Mouse (Mus musculus) CH12F3 (cell line): ENCODE results near the gene Aim2.

ENCODE experiments used
- in situ Hi-C: fragments of 300-500 bp; cut with MboI; formaldehyde crosslinking; loops from 2 replicates; pipeline ENCODE4 v1.14.3; 2020; ENCODE audit warnings: low sequenced_read_pairs

Gene Aim2

GRCm38 (mm10) chr1:173343934-173344333 lies 6.7 kb upstream of the Aim2 start:
- in situ Hi-C loops: no loop called here

GRCm38 (mm10) chr1:173345112-173345511 lies 5.6 kb upstream of the Aim2 start:
- in situ Hi-C loops: no loop called here

DNA sequence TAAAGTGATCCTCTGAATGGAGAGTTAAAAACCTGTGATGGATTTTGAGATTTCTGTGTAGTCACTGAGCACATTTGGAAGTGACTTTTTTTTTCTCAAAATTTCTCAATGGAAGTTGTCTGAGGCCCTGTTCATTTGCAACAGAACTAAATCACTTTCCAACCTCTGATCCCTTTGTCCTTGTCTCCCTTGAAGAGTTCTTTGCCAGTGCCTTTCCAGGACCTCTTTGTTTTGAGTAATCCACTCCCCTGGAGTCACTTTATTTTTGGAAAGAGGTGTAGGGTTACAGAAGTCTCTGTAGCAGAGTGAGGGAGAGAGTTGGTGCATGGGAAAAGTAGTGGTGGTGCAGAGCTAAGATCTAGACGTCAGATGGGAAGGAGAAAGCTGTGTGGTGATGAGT lies 2.2 kb upstream of the Aim2 start:
- in situ Hi-C loops: no loop called here

GRCm38 (mm10) chr1:173349192-173349591 lies 1.5 kb upstream of the Aim2 start:
- in situ Hi-C loops: no loop called here

DNA sequence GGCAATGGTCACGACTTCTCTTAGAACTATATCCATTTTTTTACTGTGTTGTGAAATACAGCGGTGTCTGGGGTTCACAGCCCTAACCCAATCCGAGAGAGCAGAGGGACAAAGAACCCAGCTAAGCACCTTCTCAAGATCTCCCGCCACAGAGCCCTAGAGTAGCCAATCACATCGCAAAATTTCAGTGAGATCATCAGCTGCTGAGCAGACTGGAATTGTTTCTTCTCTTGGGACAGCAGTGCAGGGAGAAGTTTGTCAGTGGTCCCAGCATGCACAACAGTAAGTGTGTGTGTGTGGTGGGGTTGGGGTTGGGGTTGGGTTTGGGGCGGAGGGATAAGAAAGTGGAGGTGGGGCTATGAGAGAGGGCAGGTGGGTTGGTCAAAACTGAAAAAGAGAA lies 733 bp upstream of the Aim2 start:
- in situ Hi-C loops: no loop called here

- in situ Hi-C loops: no loop called here
These were observed 4.6 kb downstream of the Aim2 start for GRCm38 (mm10) chr1:173355107-173355846.

DNA sequence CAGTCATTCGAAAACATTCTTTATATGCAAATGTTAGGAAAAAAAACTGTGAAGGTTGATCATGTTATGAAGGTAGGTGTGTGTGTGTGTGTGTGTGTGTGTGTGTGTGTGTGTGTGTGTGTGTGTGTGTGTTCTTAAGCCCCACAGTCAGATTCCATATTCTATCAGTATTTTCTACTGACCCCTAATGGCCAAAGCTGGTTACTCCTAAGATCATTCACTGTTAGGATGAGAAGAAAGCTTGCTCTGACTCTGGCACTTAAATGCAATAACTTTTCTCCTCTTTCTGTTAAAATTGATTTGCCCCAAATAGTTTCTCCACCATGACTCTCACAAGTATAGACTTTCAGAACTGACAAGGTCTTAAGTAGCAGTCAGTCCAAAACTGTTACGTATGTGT lies 6.0 kb downstream of the Aim2 start:
- in situ Hi-C loops: no loop called here

DNA sequence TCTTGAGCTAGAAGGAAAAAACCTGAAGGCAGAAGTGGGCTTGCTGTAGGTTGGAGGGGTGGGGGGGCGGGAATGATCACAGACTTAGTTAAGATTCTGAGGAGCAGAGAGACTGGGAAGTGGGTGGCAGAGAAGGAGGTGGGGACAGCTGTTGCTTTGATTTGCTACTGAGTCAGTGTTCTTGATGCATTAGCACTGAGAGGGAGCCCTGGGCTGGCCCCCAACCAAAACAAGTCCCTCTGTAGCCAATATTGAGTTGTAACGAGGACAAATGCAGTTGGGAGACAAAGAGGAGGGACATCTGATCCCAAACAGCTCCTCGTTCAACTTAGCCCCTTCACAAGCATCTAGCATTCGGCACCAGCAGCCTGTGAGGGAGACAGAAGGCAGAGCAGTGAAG lies 7.1 kb downstream of the Aim2 start:
- in situ Hi-C loops: no loop called here

DNA sequence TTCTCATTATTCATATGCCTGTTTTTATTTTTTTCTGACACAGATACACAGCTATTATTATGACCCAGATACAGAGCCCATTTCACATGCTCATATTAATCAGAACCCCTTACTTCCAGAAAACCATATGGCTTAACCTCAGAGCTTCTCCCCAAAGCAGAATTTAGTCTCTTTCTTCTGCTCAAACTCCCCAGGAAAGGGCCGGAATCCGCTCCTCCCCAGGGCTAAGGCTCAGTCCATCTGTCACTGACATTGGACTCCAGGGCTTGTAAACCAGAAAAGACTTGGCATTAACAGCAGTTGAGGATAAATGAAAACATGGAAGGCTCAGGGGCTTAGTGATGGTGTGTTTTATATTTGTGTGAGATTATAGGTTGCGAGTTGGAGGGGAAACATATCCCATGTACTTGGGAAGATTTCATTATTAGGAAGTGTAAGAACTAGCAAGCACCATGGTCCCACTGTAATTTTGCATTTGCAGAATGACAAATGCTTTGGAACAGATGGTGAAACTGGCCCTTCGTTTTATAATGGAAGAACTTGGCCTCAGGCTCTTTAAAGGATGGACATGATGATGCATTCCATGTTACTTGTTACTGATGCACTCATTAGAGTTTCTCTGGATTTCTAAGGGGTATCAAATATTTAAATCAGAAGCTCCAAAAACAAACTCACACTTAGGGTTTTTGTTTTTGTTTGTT lies 9.1 kb downstream of the Aim2 start:
- in situ Hi-C loops: no loop called here

DNA sequence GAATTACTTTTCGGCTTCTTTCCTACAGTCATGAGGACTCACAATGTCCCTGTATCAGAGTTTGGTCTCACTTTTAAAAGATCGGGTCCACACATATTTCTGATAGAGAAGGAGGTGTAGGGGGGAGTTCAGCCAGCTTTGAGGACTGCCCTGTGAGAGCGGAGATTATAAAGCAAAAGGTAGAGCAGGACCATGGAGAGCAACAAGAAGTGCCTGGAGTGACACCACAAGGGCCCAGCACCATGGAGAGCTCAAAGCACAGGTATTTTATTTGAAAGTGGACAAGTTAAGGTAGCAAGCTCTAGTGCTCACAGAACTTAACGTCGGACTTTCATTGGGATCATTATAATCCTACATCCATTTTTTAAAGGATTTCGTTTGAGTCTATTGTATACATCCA lies 11.0 kb downstream of the Aim2 start:
- in situ Hi-C loops: no loop called here

DNA sequence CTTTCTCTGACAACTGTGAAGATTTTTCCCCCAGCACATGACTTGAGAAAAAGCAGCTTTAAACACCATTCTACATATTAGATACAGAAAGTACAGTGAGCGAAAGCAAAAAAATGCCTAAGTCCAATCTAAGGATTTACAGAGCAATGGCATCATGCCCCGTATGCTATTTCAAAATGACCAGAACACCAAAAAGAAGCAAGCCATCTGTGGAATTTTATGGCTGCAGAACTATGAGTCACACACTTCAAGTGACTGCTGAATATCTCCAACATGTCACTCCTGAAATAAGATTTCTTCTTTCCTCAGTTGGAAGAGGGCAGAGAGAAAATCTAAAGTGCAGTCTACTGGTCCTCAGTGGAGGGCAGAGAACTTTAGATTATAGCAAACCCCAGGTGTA lies 12.8 kb downstream of the Aim2 start:
- in situ Hi-C loops: no loop called here

DNA sequence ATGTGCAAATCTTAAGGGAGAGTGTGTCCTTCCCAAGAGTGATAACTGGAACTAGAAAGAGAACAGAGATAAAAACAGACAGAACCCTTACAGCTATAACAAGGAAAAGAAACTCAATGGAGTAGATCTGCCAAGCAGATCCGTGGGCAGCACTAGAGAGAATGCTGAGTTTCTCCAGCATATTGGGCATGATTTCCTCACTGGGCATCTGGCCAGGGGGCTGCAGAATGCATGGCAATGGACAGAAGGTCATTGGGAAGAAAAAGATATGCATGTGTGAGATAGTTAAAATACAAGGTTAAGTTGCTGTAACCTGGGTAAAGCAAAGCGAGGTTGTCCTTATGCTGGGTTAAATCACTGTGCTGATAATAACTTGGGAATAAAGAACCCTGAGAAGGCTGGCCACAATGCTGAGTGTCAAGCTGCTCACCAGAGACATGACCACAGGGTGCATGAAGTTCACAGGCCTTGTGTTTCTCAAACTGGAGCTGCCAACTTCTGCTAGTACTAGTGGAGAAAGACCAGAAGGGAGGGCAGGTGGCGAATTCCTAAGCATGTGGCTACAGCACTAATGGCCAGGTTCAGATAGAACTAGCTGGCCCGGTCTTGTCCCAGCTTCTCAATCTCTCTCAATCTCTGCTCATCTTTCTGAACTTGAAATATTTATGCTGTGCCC lies 13.6 kb downstream of the Aim2 start:
- in situ Hi-C loops: no loop called here

GRCm38 (mm10) chr1:173365970-173366409 lies 15.3 kb downstream of the Aim2 start:
- in situ Hi-C loops: no loop called here

- in situ Hi-C loops: no loop called here
These were observed 16.1 kb downstream of the Aim2 start for GRCm38 (mm10) chr1:173366701-173367355.

DNA sequence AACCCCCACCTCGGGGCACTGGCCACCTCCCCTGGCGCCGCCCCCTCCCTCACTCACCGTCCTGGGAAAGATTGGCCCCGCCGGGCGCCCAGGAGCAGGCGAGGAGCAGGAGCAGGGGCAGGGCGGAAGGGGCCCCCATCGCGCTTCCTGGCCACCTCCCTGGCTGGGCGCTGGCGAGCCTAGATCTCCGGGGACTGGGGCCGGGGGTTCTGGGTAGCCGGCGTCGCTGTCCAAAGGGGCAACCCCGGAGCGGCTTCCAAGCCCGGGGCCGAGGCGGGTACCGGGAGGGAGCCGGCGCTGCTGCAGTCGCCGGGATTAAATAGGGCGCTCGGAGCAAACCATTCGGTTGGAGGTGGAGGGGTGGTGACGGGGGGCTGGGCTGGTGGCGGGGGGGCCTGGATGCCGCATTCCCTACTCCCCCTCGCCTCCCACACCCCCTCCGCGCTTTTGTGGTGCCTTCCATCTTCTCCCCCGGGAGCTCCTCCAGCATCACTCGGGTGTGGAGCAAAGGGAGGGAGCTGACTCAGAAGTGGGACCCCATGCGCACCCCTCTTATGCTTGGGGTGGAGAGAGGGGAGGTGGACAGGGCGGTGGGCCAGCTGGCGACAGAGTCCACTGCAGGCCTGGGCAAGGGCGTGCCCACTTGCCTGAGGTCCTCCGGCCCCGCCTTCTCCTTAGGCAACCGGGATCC lies 16.8 kb downstream of the Aim2 start, which contains the start of gene Cadm3:
Gene Cadm3 (minus strand): TSS at position 340 of the 691 bp plus-strand sequence.
- in situ Hi-C loops: no loop called here

DNA sequence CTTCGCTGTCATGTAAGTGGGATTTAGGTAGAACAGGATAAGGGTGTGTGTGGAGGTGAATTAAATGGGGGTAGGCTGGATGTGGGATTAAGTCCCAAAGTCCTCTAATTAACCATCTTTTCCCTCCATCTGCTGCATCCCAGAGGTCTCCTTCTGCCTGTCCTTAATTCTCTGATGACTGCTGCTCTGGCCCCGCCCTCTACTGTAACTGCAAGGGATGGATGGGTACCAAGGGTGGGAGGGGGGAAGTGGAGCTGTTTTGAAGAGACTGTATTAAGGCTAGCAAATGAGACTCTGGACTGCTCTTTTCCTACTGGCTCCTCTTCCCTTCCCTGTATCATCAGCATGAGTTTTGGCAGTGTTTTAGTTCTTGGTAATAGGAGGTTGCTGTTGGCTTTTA lies 18.9 kb downstream of the Aim2 start:
- in situ Hi-C loops: no loop called here

GRCm38 (mm10) chr1:173370456-173370855 lies 19.8 kb downstream of the Aim2 start:
- in situ Hi-C loops: no loop called here

DNA sequence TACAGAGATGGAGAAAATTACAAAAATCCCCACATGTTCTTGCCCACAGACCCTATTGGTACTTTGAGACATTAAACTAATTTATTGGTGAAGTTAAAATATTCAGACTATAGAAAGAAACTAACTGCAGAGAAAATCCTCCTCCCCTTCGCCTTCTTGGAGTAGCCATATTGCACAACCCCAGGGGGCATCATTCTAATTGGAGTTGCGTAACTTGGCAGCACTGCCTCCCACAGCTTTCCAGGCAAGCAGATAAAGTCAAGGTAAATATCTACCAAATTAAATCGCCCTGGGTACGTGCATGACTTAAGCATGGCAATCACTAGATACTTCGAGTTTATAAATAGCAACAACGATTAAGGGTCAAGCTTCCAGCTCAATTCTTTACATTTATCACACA lies 20.9 kb downstream of the Aim2 start:
- in situ Hi-C loops: no loop called here

DNA sequence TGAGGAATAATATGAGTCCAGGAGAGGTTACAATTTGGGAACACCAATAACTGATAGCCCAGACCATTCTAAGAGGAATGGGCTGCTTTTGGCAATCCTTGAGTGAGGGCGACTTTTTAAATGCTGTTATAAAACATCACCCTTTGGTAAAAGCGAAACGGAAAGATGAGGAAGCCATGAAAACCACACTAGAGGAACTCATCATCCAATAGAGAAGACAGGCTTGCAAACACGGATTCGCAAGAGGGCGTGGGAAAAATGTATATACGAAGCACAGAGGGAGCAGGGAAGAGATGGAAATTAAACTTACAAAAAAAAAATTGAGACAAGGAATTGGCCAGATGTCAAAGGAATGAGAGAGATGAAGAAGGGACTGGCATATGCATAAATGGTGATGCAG lies 23.3 kb downstream of the Aim2 start:
- in situ Hi-C loops: no loop called here

GRCm38 (mm10) chr1:173377380-173378112 lies 26.9 kb downstream of the Aim2 start:
- in situ Hi-C loops: loop anchor here (5.0 to 25.0 kb wide), 3 partner anchors 40 to 965 kb away; partner anchors contain the start of gene Dusp23
